ENCODE assay signal across 18 mouse cellular contexts in genomic region chr14:25861771-25862530, GRCm38 (mm10). TPM values are rescaled to one million over a fixed set of nuclear protein-coding genes. Genes with fewer than 3 reads are reported as not detected.
DNase-seq lines count a peak whose midpoint lies in the region; ATAC-seq and TF ChIP-seq lines count a peak whose summit lies in the region.
"Had no signal": no experiment of that assay in that cellular context is flagged by ENCODE, and none has a peak within 500 bp of the region (broad histone marks: within the 10 kb centered on the region; RNA-seq: fewer than 3 reads in every experiment).

No protein-coding gene starts in this region.

- WGBS in liver, postnatal 0 days (ENCODE audit: insufficient replicate concordance): 43% methylated on average over 13 of the region's 13 CpGs

- no peaks in the 10 kb centered on the region; the same call in 1 of the 2 replicates for H3K79me2 ChIP-seq in CH12.LX (replicated peaks; ENCODE audit: control insufficient read depth, extremely low read depth, insufficient read depth, poor library complexity, severe bottlenecking)

- no peak overlapping the region for H3K4me2 ChIP-seq in CH12.LX (ENCODE audit: insufficient read depth, low read depth, poor library complexity, severe bottlenecking)
- H3K4me2 ChIP-seq in liver, postnatal 0 days (ENCODE audit: low read depth, low read length): peak overlapping the region; percentile 35
- H3K4me2 ChIP-seq: heart, embryonic 13.5 days had no signal

- peak; percentile 83 for DNase-seq in 3T3-L1 (ENCODE audit: low read depth, low spot score)
- DNase-seq in CH12.LX (ENCODE audit: extremely low read depth): no peak
- DNase-seq in liver, postnatal 0 days: no peak
- DNase-seq in kidney, postnatal 14 days: no peak
- DNase-seq in T-cell, adult 2 months (ENCODE audit: low spot score): no peak
- no peak for DNase-seq in testis, postnatal 14 days (ENCODE audit: low spot score)
- no peak for DNase-seq in left cerebral cortex, postnatal 36 days (ENCODE audit: low spot score in 2 of 2)
- DNase-seq: adrenal gland, postnatal 25 days; cerebellum, postnatal 25 days; lung, adult 2 months; thymus, postnatal 25 days had no signal

- H3K36me3 ChIP-seq in CH12.LX (replicated peaks in 1 of 2; ENCODE audit: control insufficient read depth in 1 of 2, insufficient read depth in 1 of 2, low read length in 1 of 2): peaks cover 0 to 2% of the 10 kb centered on the region in 2 experiments
- H3K36me3 ChIP-seq in liver, postnatal 0 days (replicated peaks; ENCODE audit: insufficient read depth, low read length): no peaks in the 10 kb centered on the region
- H3K36me3 ChIP-seq: G1E; heart, embryonic 13.5 days had no signal

- dilution Hi-C loops in CH12.LX (cut with MboI; ENCODE audit: extremely low pct_ligation_motif_present, extremely low pct_unique_long_range_greater_than_20kb, low sequenced_read_pairs): no loop called here

- TF ChIP-seq POLR2A in CH12.LX (IDR thresholded peaks at IDR 0.05; ENCODE audit: low read depth, low read length): no peak

- in situ Hi-C loops in CH12.LX (cut with MboI; ENCODE audit: low pct_ligation_motif_present, low pct_unique_long_range_greater_than_20kb, low sequenced_read_pairs): no loop called here

- ATAC-seq in erythroblast, adult 5-6 weeks (replicated peaks; ENCODE audit: low FRiP score, poor library complexity, severe bottlenecking): peak; percentile 81
- ATAC-seq in liver, postnatal 0 days: peak; percentile 86
- ATAC-seq: hindbrain, embryonic 16.5 days; midbrain, embryonic 16.5 days had no signal

- H3K4me3 ChIP-seq in CH12.LX (replicated peaks in 1 of 3; ENCODE audit: low read depth in 2 of 3, low read length in 2 of 3, poor library complexity in 1 of 3): no peak overlapping the region
- no peak overlapping the region for H3K4me3 ChIP-seq in liver, postnatal 0 days (ENCODE audit: low read depth, low read length)
- H3K4me3 ChIP-seq: heart, embryonic 13.5 days; left cerebral cortex, adult 2 months had no signal

- TF ChIP-seq EP300 in CH12.LX (IDR thresholded peaks at IDR 0.05; ENCODE audit: low read length): no peak
- peak; percentile 86 for TF ChIP-seq EP300 in liver, postnatal 0 days (IDR thresholded peaks at IDR 0.05; ENCODE audit: low read depth)

- no peak overlapping the region for H3K27ac ChIP-seq in CH12.LX (ENCODE audit: insufficient read depth, low read depth)
- H3K27ac ChIP-seq in liver, postnatal 0 days (ENCODE audit: low read depth): peak overlapping the region; percentile 46
- H3K27ac ChIP-seq: heart, embryonic 13.5 days; left cerebral cortex, adult 2 months had no signal

- H3K9ac ChIP-seq in CH12.LX (ENCODE audit: insufficient read depth, low read depth): no peak overlapping the region
- peak overlapping the region; percentile 26; the same call in 1 of the 2 replicates for H3K9ac ChIP-seq in liver, postnatal 0 days (replicated peaks)
- H3K9ac ChIP-seq: heart, embryonic 13.5 days had no signal

- no peaks in the 10 kb centered on the region for H3K27me3 ChIP-seq in CH12.LX (replicated peaks)
- no peaks in the 10 kb centered on the region for H3K27me3 ChIP-seq in liver, postnatal 0 days (ENCODE audit: insufficient read depth, low read length)
- H3K27me3 ChIP-seq: heart, embryonic 13.5 days had no signal

- no peak for TF ChIP-seq RAD21 in CH12.LX (IDR thresholded peaks at IDR 0.05; ENCODE audit: low read depth, low read length)

- intact Hi-C loops in left cerebral cortex, postnatal 36 days (cut with DNase I): no loop called here

- no peaks in the 10 kb centered on the region for H3K9me3 ChIP-seq in CH12.LX (replicated peaks; ENCODE audit: low read length)
- H3K9me3 ChIP-seq in liver, postnatal 0 days (ENCODE audit: low read length): no peaks in the 10 kb centered on the region
- H3K9me3 ChIP-seq: G1E; heart, embryonic 13.5 days had no signal

- peaks cover 14 to 44% of the 10 kb centered on the region in 2 experiments for H3K4me1 ChIP-seq in CH12.LX (ENCODE audit: control insufficient read depth in 1 of 2, insufficient read depth in 2 of 2)
- peaks cover 41% of the 10 kb centered on the region for H3K4me1 ChIP-seq in liver, postnatal 0 days (ENCODE audit: insufficient read depth)

- no peak for TF ChIP-seq CTCF in CH12.LX (conservative IDR thresholded peaks at IDR 0.05 in 1 of 2, IDR thresholded peaks at IDR 0.05 in 1 of 2; ENCODE audit: low read depth in 2 of 2, low read length in 2 of 2)
- no peak for TF ChIP-seq CTCF in liver, postnatal 0 days (IDR thresholded peaks at IDR 0.05; ENCODE audit: low read depth)

TF ChIP-seq in CH12.LX, 34 proteins besides CTCF, POLR2A, EP300 and RAD21:
- no peak for TF ChIP-seq ETS1 (conservative IDR thresholded peaks at IDR 0.05; ENCODE audit: low read depth, low read length)
- peak; percentile 46; the same call in 1 of the 2 replicates for TF ChIP-seq JUND (conservative IDR thresholded peaks at IDR 0.05; ENCODE audit: low read depth, low read length)
- no peak for TF ChIP-seq HCFC1 (IDR thresholded peaks at IDR 0.05; ENCODE audit: low read depth, low read length)
- no peak for TF ChIP-seq USF2 (conservative IDR thresholded peaks at IDR 0.05; ENCODE audit: low read depth, low read length)
- TF ChIP-seq JUN (IDR thresholded peaks at IDR 0.05; ENCODE audit: insufficient read depth, low read depth, low read length): peak; percentile 45; the same call in 1 of the 2 replicates
- peak; percentile 70; the same call in 1 of the 2 replicates for TF ChIP-seq IRF4 (IDR thresholded peaks at IDR 0.05; ENCODE audit: low read depth, low read length)
- TF ChIP-seq MAZ (IDR thresholded peaks at IDR 0.05; ENCODE audit: low read depth, low read length): no peak
TF ChIP-seq in CH12.LX: peak in this region for 3.

RNA-seq across cellular contexts. Expression of gene Anxa11, which starts 20.0 kb away (rescaled TPM):
- total RNA-seq in CH12.LX (2012; rRNA removed) (8.4 and 8.8 TPM in 2 replicates), CH12.LX (2014; rRNA removed) (4.6 and 5.0 TPM in 2 replicates)
- polyA plus RNA-seq in CH12.LX (2012; ENCODE audit: insufficient read length, low read depth): 31.4 and 35.0 TPM in 2 replicates
- 28.2 and 30.9 TPM in 2 replicates for total RNA-seq in erythroblast, adult 5-6 weeks (2015; ENCODE audit: low replicate concordance)
- 4.3 and 6.8 TPM in 2 replicates for total RNA-seq in erythroblast, adult 5-6 weeks (2017; ENCODE audit: low replicate concordance)
- polyA plus RNA-seq in liver, postnatal 0 days (2015; fragmentation: Nextera tagmentation; extraction: Ambion mirVana): 13.1 and 13.9 TPM in 2 replicates
- 10 to 100 TPM; 32.7 to 34.8 TPM for total RNA-seq in left cerebral cortex, postnatal 36 days (2021)

RNA-seq across cellular contexts. Expression of gene Plac9a, which starts 40.9 kb away (rescaled TPM):
- not detected in 2 replicates for total RNA-seq in CH12.LX (2012; rRNA removed)
- not detected in 2 replicates for total RNA-seq in CH12.LX (2014; rRNA removed)
- not detected in 2 replicates for polyA plus RNA-seq in CH12.LX (2012; ENCODE audit: insufficient read length, low read depth)
- total RNA-seq in erythroblast, adult 5-6 weeks (2015; ENCODE audit: low replicate concordance): not detected in 2 replicates
- total RNA-seq in erythroblast, adult 5-6 weeks (2017; ENCODE audit: low replicate concordance): not detected in 2 replicates
- polyA plus RNA-seq in liver, postnatal 0 days (2015; fragmentation: Nextera tagmentation; extraction: Ambion mirVana): not detected in 2 replicates
- total RNA-seq in left cerebral cortex, postnatal 36 days (2021): not detected
- total RNA-seq: G1E; left cerebral cortex, adult 2 months had no signal
- polyA plus RNA-seq: G1E; heart, embryonic 13.5 days; hindbrain, embryonic 16.5 days; kidney, embryonic 16.5 days; midbrain, embryonic 16.5 days had no signal
